Mouse (Mus musculus) forebrain, embryonic 15.5 days (tissue): ENCODE measurements at regions not wholly inside any gene's neighbourhood (a gene's known extent, or its start where the extent isn't known, plus 50 kb on each side); places are given as distances from the start of the nearest gene placed in this dataset.

ENCODE experiments used
- ATAC-seq: fragments of 200-750 bp; cut with Nextera tagmentation; replicated peaks from 2 replicates; pipeline ENCODE4 v1.8.0; 2017; ENCODE audit warnings: mild to moderate bottlenecking, moderate TSS enrichment, moderate library complexity
- H3K27ac ChIP-seq: fragments of 300-500 bp; sonication (generic); replicated peaks from 2 replicates; pipeline ENCODE4 v1.5.1; 2015; ENCODE audit warnings: mild to moderate bottlenecking, inconsistent platforms
- H3K27me3 ChIP-seq: fragments of 300-500 bp; sonication (generic); 2 replicates; pipeline ENCODE4 v1.6.1; 2015; ENCODE audit warnings: inconsistent platforms
- H3K36me3 ChIP-seq: fragments of 300-500 bp; sonication (generic); 2 replicates; pipeline ENCODE4 v1.6.1; 2015; ENCODE audit warnings: mild to moderate bottlenecking, inconsistent platforms
- H3K4me1 ChIP-seq: fragments of 300-500 bp; sonication (generic); 2 replicates; pipeline ENCODE4 v1.6.1; 2015; ENCODE audit warnings: inconsistent platforms
- H3K4me2 ChIP-seq: fragments of 300-500 bp; sonication (generic); replicated peaks from 2 replicates; pipeline ENCODE4 v1.6.1; 2015; ENCODE audit warnings: mild to moderate bottlenecking, inconsistent platforms
- H3K4me3 ChIP-seq: fragments of 300-500 bp; sonication (generic); 2 replicates; pipeline ENCODE4 v1.5.1; 2015; ENCODE audit warnings: mild to moderate bottlenecking, inconsistent platforms
- H3K9ac ChIP-seq: fragments of 300-500 bp; sonication (generic); replicated peaks from 2 replicates; pipeline ENCODE4 v1.6.1; 2015; ENCODE audit warnings: mild to moderate bottlenecking, inconsistent platforms
- H3K9me3 ChIP-seq: fragments of 300-500 bp; sonication (generic); 2 replicates; pipeline ENCODE4 v1.6.1; 2016; ENCODE audit warnings: inconsistent platforms
- WGBS: fragments of 180-500 bp; shearing (Covaris S2); methylation state at CpG from one replicate; pipeline ENCODE4 v1.1.7; 2015; ENCODE audit warnings: mixed read lengths; 5-methylcytosine and 5-hydroxymethylcytosine counted together

DNA sequence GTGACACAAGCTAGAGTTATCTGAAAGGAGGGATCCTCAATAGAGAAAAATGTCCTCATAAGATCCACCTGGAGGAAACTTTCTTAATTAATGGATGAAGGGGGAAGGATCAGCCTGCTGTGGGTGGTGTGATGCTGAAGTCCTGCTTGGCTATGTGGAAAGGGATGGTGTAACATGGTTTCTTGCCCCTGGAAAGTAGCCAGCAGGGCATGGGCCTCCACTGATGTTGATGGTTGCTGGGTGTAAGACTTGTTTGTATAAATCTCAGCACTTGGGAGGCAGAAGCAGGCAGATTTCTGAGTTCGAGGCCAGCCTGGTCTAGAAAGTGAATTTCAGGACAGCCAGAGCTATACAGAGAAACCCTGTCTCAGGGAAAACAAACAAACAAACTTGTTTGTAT, 152.7 kb upstream of the Foxn2 start:
- Histone ChIP-seq H3K27ac (no peak overlapping the region), H3K36me3 (no peaks in the 10 kb centered on the region), H3K4me1 (no peaks in the 10 kb centered on the region), H3K4me3 (no peak overlapping the region), H3K27me3 (no peaks in the 10 kb centered on the region), H3K9ac (no peak overlapping the region), H3K4me2 (no peak overlapping the region), H3K9me3 (peaks cover 15% of the 10 kb centered on the region; the same call in 1 of the 2 replicates)
- no peak for ATAC-seq
- WGBS, result 57% methylated on average over 1 of the region's 1 CpGs

- no peak for ATAC-seq
- Histone ChIP-seq H3K36me3 (no peaks in the 10 kb centered on the region), H3K9ac (no peak overlapping the region), H3K27ac (no peak overlapping the region), H3K9me3 (no peaks in the 10 kb centered on the region), H3K4me3 (no peak overlapping the region), H3K4me1 (no peaks in the 10 kb centered on the region), H3K4me2 (no peak overlapping the region), H3K27me3 (no peaks in the 10 kb centered on the region)
- WGBS, result 67% methylated on average over 4 of the region's 4 CpGs
These were observed 143.0 kb upstream of the Foxn2 start for GRCm38 (mm10) chr17:88297520-88297919.

GRCm38 (mm10) chr17:88303991-88304390, 136.5 kb upstream of the Foxn2 start:
- no peaks in the 10 kb centered on the region for H3K36me3 ChIP-seq
- WGBS, result 72% methylated on average over 2 of the region's 2 CpGs
- no peak overlapping the region for H3K4me2 ChIP-seq
- no peak overlapping the region for H3K27ac ChIP-seq
- ATAC-seq, result no peak
- no peak overlapping the region for H3K4me3 ChIP-seq
- no peaks in the 10 kb centered on the region for H3K27me3 ChIP-seq
- no peaks in the 10 kb centered on the region for H3K4me1 ChIP-seq
- no peak overlapping the region for H3K9ac ChIP-seq
- H3K9me3 ChIP-seq, result no peaks in the 10 kb centered on the region

DNA sequence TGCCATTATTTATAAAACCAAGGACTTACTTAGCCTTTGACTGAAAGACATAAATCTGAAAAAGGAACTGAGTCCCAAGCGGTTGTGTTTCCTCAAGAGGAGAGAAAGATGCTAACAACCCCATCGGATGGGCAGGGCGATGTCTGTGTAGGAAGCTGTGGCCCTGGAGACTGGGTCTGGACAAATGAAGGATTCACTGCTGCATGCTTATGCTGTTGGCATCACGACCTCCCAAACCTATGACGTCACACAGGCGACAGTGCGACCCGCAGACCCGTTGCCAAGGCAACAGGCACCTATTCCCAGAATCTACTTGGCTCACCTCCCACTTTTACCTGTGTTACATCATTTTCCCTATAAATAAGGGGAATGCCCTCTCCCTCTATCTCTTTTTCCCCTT, 135.3 kb upstream of the Foxn2 start:
- no peak overlapping the region for H3K4me3 ChIP-seq
- H3K36me3 ChIP-seq, result no peaks in the 10 kb centered on the region
- no peak for ATAC-seq
- no peaks in the 10 kb centered on the region for H3K4me1 ChIP-seq
- no peak overlapping the region for H3K4me2 ChIP-seq
- no peak overlapping the region for H3K9ac ChIP-seq
- no peak overlapping the region for H3K27ac ChIP-seq
- H3K9me3 ChIP-seq, result no peaks in the 10 kb centered on the region
- 82% methylated on average over 9 of the region's 9 CpGs for WGBS
- no peaks in the 10 kb centered on the region for H3K27me3 ChIP-seq

GRCm38 (mm10) chr17:88306325-88306724, 134.2 kb upstream of the Foxn2 start:
- ATAC-seq, result no peak
- WGBS, result 62% methylated on average over 9 of the region's 9 CpGs
- no peak overlapping the region for H3K9ac ChIP-seq
- no peaks in the 10 kb centered on the region for H3K27me3 ChIP-seq
- H3K4me2 ChIP-seq, result no peak overlapping the region
- no peaks in the 10 kb centered on the region for H3K9me3 ChIP-seq
- H3K36me3 ChIP-seq, result no peaks in the 10 kb centered on the region
- H3K4me3 ChIP-seq, result no peak overlapping the region
- no peak overlapping the region for H3K27ac ChIP-seq
- no peaks in the 10 kb centered on the region for H3K4me1 ChIP-seq

- no peaks in the 10 kb centered on the region for H3K4me1 ChIP-seq
- H3K27ac ChIP-seq, result no peak overlapping the region
- H3K36me3 ChIP-seq, result no peaks in the 10 kb centered on the region
- no peak for ATAC-seq
- no peak overlapping the region for H3K4me2 ChIP-seq
- no peaks in the 10 kb centered on the region for H3K27me3 ChIP-seq
- no peak overlapping the region for H3K4me3 ChIP-seq
- 43% methylated on average over 4 of the region's 4 CpGs for WGBS
- H3K9me3 ChIP-seq, result no peaks in the 10 kb centered on the region
- H3K9ac ChIP-seq, result no peak overlapping the region
These were observed 133.4 kb upstream of the Foxn2 start for GRCm38 (mm10) chr17:88307082-88307481.

- Histone ChIP-seq H3K27me3 (no peaks in the 10 kb centered on the region), H3K36me3 (no peaks in the 10 kb centered on the region), H3K27ac (no peak overlapping the region), H3K4me2 (no peak overlapping the region), H3K9me3 (no peaks in the 10 kb centered on the region), H3K9ac (no peak overlapping the region), H3K4me1 (no peaks in the 10 kb centered on the region), H3K4me3 (no peak overlapping the region)
- no peak for ATAC-seq
- 90% methylated on average over 9 of the region's 9 CpGs for WGBS
These were observed 132.7 kb upstream of the Foxn2 start for GRCm38 (mm10) chr17:88307826-88308225.

DNA sequence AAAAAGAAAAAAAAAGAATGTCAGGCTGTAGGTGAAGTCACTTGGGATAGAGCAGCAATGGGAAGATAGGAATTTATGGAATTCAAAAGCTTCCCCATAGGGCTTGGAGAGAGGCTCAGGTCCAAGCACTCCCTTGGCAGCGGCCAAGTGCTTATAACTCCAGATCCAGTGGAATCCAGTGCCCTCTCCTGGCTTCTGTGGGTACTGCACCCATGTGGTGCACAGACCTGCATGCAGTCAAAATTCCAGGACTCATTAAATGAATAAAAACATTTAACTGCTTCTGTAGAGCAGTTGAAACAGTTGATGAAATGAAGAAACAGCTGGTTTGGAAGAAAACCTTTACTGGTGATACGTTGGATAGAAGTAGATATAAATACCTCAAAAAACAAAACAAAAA, 127.6 kb upstream of the Foxn2 start:
- 89% methylated on average over 2 of the region's 2 CpGs for WGBS

GRCm38 (mm10) chr17:88316213-88316967, 124.1 kb upstream of the Foxn2 start:
- Histone ChIP-seq H3K9me3 (no peaks in the 10 kb centered on the region), H3K27ac (peak overlapping the region; percentile 80), H3K4me3 (no peak overlapping the region), H3K36me3 (no peaks in the 10 kb centered on the region), H3K9ac (no peak overlapping the region), H3K27me3 (no peaks in the 10 kb centered on the region), H3K4me1 (peaks cover 15% of the 10 kb centered on the region), H3K4me2 (no peak overlapping the region)
- peak; percentile 95 for ATAC-seq
- 36% methylated on average over 15 of the region's 15 CpGs for WGBS

More for the DNA sequence above, 127.6 kb upstream of the Foxn2 start:
- Histone ChIP-seq H3K4me2 (no peak overlapping the region), H3K27me3 (no peaks in the 10 kb centered on the region), H3K9ac (no peak overlapping the region), H3K27ac (no peak overlapping the region), H3K36me3 (no peaks in the 10 kb centered on the region), H3K4me1 (peaks cover 15% of the 10 kb centered on the region), H3K4me3 (no peak overlapping the region), H3K9me3 (no peaks in the 10 kb centered on the region)
- ATAC-seq, result no peak

GRCm38 (mm10) chr17:88317311-88317710, 123.2 kb upstream of the Foxn2 start:
- Histone ChIP-seq H3K9me3 (no peaks in the 10 kb centered on the region), H3K27ac (peak overlapping the region; percentile 80), H3K4me2 (no peak overlapping the region), H3K27me3 (no peaks in the 10 kb centered on the region), H3K36me3 (no peaks in the 10 kb centered on the region), H3K4me1 (peaks cover 15% of the 10 kb centered on the region), H3K4me3 (no peak overlapping the region), H3K9ac (no peak overlapping the region)
- WGBS, result 71% methylated on average over 5 of the region's 5 CpGs
- ATAC-seq, result no peak

- Histone ChIP-seq H3K4me2 (no peak overlapping the region), H3K27ac (peak overlapping the region; percentile 80), H3K4me3 (no peak overlapping the region), H3K9ac (no peak overlapping the region), H3K27me3 (no peaks in the 10 kb centered on the region), H3K9me3 (no peaks in the 10 kb centered on the region), H3K36me3 (no peaks in the 10 kb centered on the region), H3K4me1 (peaks cover 15% of the 10 kb centered on the region)
- WGBS, result 69% methylated on average over 7 of the region's 7 CpGs
- no peak for ATAC-seq
These were observed 122.7 kb upstream of the Foxn2 start for GRCm38 (mm10) chr17:88317806-88318205.

GRCm38 (mm10) chr17:88318207-88318791, 122.2 kb upstream of the Foxn2 start:
- H3K36me3 ChIP-seq, result no peaks in the 10 kb centered on the region
- H3K4me3 ChIP-seq, result no peak overlapping the region
- no peaks in the 10 kb centered on the region for H3K27me3 ChIP-seq
- peaks cover 15% of the 10 kb centered on the region for H3K4me1 ChIP-seq
- WGBS, result 80% methylated on average over 16 of the region's 16 CpGs
- no peak overlapping the region for H3K9ac ChIP-seq
- no peak overlapping the region for H3K4me2 ChIP-seq
- peak overlapping the region; percentile 80 for H3K27ac ChIP-seq
- H3K9me3 ChIP-seq, result no peaks in the 10 kb centered on the region
- ATAC-seq, result no peak

DNA sequence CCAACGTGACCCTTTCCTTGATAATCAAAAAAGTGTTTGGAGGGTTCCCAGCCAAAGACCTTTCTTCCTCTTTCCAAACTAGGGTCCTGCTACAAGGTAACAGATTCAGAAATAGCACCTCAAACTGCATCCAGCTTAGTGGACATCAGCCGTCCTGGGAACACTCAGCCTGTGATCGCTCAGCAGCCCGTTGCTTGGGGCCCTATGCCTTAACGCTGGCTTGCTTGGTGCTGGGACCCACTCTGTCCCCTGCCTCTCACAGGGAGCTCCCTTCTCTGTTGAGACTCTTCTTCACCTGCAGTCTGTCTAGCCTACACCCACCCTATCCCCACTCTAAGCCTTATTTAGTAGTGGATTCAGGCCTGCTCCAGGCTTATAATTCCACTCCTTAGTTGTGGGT, 121.6 kb upstream of the Foxn2 start:
- Histone ChIP-seq H3K4me3 (no peak overlapping the region), H3K9ac (no peak overlapping the region), H3K4me1 (peaks cover 15% of the 10 kb centered on the region), H3K4me2 (no peak overlapping the region), H3K27ac (no peak overlapping the region), H3K9me3 (no peaks in the 10 kb centered on the region), H3K36me3 (no peaks in the 10 kb centered on the region), H3K27me3 (no peaks in the 10 kb centered on the region)
- no peak for ATAC-seq
- WGBS, result 75% methylated on average over 5 of the region's 5 CpGs
